Mouse (Mus musculus) embryonic facial prominence, embryonic 11.5 days (tissue): ENCODE data around the gene Det1. TPM values are rescaled to one million over a fixed set of nuclear protein-coding genes. Genes with fewer than 3 reads are reported as not detected.

ENCODE experiments used
- ATAC-seq: fragments of 200-750 bp; cut with Nextera tagmentation; replicated peaks from 2 replicates; pipeline ENCODE4 v1.8.0; 2017; ENCODE audit warnings: low read depth; ENCODE audit not compliant: insufficient number of reproducible peaks, low FRiP score, low TSS enrichment
- DNase-seq: peaks from one replicate; pipeline ENCODE4 v3.0.0-alpha.2; 2015; ENCODE audit warnings: low spot score
- H3K27ac ChIP-seq: fragments of 300-500 bp; sonication (generic); replicated peaks from 2 replicates; pipeline ENCODE4 v1.5.1; 2014; ENCODE audit warnings: mild to moderate bottlenecking, low read depth, low read length, control low read depth
- H3K27me3 ChIP-seq: fragments of 300-500 bp; sonication (generic); 2 replicates; pipeline ENCODE4 v1.6.1; 2014; ENCODE audit warnings: mild to moderate bottlenecking, low read length, moderate library complexity, mixed read lengths; ENCODE audit not compliant: control insufficient read depth, insufficient read depth
- H3K36me3 ChIP-seq: fragments of 300-500 bp; sonication (generic); replicated peaks from 2 replicates; pipeline ENCODE4 v1.6.1; 2014; ENCODE audit warnings: low read depth, mild to moderate bottlenecking, low read length, moderate library complexity, mixed read lengths; ENCODE audit not compliant: control insufficient read depth, insufficient read depth
- H3K4me1 ChIP-seq: fragments of 300-500 bp; sonication (generic); 2 replicates; pipeline ENCODE4 v1.6.1; 2014; ENCODE audit warnings: low read length, mixed read lengths; ENCODE audit not compliant: control insufficient read depth, insufficient read depth
- H3K4me2 ChIP-seq: fragments of 300-500 bp; sonication (generic); 2 replicates; pipeline ENCODE4 v1.6.1; 2014; ENCODE audit warnings: low read depth, mild to moderate bottlenecking, control low read depth, low read length, moderate library complexity
- H3K4me3 ChIP-seq: fragments of 300-500 bp; sonication (generic); 2 replicates; pipeline ENCODE4 v1.5.1; 2014; ENCODE audit warnings: low read depth, low read length, control low read depth
- H3K9ac ChIP-seq: fragments of 300-500 bp; sonication (generic); replicated peaks from 2 replicates; pipeline ENCODE4 v1.6.1; 2014; ENCODE audit warnings: mild to moderate bottlenecking, control low read depth, low read length
- H3K9me3 ChIP-seq: fragments of 300-500 bp; sonication (generic); replicated peaks from 2 replicates; pipeline ENCODE4 v1.6.1; 2016; ENCODE audit warnings: mild to moderate bottlenecking, low read length, inconsistent platforms, mixed read lengths; ENCODE audit not compliant: control insufficient read depth
- WGBS: fragments of 180-500 bp; shearing (Covaris S2); extraction: QIAGEN DNeasy Blood & Tissue Kit; methylation state at CpG from one replicate; pipeline ENCODE4 v1.1.7; 2014; 5-methylcytosine and 5-hydroxymethylcytosine counted together
- polyA plus RNA-seq: library from polyadenylated mRNA; unstranded; fragments of >200 nt; fragmentation: Nextera tagmentation; extraction: Ambion mirVana; gene quantifications from 2 replicates; pipeline ENCODE4 v1.2.1, GENCODE M21; 2014

Gene Det1
- 24.5 and 26.8 TPM in 2 replicates for polyA plus RNA-seq

DNA sequence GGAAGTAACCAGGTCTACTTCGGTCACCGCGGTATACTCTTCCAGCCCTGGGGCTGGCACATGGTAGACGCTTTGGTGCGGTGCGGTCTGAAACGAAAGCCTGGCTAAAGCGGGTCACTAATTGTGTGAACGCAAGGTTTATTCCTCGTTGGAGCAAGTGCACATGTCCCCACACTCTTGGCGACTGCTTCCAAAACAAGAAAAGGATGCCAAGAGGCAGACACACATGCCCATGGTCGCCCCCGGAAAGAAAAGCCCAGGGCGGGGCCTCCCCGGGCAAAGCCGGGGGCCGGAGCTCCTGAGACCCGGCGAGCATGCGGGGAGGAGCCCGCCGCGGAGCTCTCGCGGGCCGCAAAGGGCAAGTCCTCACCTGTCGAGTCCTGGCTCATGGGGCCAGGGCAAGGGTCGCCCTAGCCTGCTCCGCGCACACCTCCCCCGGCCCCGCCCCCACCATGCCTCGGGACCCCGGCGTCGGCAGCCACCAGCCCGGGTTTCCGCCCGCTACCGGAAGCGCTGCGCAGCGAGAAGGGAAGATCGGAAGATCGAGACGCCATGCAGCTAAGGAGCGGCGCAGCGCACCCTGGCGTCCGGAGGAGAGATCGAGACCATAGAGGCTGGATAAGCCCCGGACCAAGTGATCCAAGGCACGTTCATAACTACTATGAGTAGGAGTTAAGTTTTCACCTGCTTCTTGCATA is at the start of gene Det1:
Gene Det1 (minus strand): TSS at position 527 of the 698 bp plus-strand sequence.
- Histone ChIP-seq H3K9ac (peak within 1 kb of the TSS; percentile 93), H3K36me3 (peaks cover 6% of the 10 kb centered on the region), H3K4me1 (no peaks in the 10 kb centered on the region), H3K4me2 (peak within 1 kb of the TSS; percentile 57), H3K9me3 (no peaks in the 10 kb centered on the region), H3K27me3 (no peaks in the 10 kb centered on the region), H3K27ac (0 out of 2 replicates have a peak within 1 kb of the TSS, but pooled peaks have one; percentile 52), H3K4me3 (peak within 1 kb of the TSS; percentile 88)
- ATAC-seq (peak; percentile 87), DNase-seq (peak; percentile 95)
- WGBS: under 1% methylated on average over 51 of the region's 54 CpGs

DNA sequence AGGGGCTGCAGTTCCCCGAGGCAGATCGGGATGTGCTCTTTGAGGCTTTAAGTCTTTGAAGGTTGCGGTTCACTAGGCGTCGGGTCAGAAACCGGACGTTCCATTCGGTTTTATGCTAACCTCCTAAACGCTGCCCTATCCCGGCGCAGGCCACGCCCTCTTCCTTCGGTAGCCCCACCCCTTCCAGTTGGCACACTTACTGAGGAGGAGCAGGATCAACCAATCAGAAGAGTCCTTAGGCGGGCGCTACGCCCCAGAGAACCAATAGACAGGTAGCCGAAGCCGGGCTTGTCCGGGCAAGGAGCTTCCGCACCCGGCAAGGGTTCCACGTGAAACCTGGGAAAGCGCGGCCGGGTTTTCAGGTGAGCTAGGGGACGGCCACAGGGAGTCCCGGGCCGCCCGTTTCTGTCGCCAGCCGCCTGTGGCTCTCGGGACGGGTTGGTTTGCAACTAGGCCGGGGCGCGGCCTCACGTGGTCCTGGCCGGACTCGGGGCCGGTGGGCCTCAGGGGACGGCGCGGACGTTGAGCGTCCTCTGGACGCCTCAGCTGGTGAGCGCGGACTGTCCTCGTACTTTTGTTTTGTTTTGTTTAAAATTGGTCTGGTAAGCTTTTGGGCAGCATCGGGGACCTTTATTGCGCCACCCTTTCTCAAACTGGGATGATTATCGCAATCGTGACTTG is 48.7 kb upstream of the Det1 start, which contains the start of gene Aen:
Gene Aen (plus strand): TSS at position 202 of the 681 bp plus-strand sequence.
- ATAC-seq: peak; percentile 95
- Histone ChIP-seq H3K9ac (peak within 1 kb of the TSS; percentile 71), H3K36me3 (no peaks in the 10 kb centered on the region), H3K4me2 (peak within 1 kb of the TSS; percentile 65), H3K4me3 (peak within 1 kb of the TSS; percentile 84), H3K27me3 (no peaks in the 10 kb centered on the region), H3K27ac (no peak within 1 kb of the TSS), H3K4me1 (no peaks in the 10 kb centered on the region), H3K9me3 (no peaks in the 10 kb centered on the region)
- 1% methylated on average over 52 of the region's 53 CpGs for WGBS
- DNase-seq: peak; percentile 99

DNA sequence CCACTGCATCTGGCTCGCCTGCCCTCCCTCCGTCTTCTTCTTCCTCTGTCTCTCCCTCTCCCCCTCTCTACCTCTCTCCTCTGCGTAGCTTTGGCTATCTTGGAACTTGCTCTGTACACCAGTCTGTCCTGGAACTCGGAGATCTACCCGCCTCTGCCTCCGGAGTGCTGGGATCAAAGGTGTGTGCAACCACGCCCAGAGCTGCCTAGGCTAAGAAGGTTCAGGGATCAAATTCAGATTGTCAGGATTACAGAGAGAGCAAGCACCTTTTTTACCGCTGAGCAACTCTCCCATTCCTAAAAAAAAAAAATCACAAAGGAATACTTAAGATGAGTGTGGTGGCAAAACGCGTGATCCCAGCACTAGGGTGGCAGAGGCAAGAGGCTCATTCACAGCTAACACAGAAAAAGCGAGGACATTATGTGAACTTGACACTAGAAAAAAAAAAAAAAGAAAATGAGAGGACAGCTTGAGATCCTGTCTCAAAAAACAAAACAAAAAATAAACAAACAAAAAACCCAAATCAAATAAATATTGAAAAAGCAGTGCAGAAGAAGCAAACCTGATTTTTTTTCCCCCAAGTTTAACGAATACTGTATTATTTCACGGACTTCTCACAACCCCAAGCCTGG is 48.1 kb upstream of the Det1 start:
- Histone ChIP-seq H3K27ac (no peak overlapping the region), H3K9ac (no peak overlapping the region), H3K27me3 (no peaks in the 10 kb centered on the region), H3K36me3 (no peaks in the 10 kb centered on the region), H3K4me2 (peak overlapping the region; percentile 21; the same call in 1 of the 2 replicates), H3K4me3 (peak overlapping the region; percentile 84), H3K9me3 (no peaks in the 10 kb centered on the region), H3K4me1 (no peaks in the 10 kb centered on the region)
- WGBS: 57% methylated on average over 13 of the region's 13 CpGs
- ATAC-seq (no peak), DNase-seq (no peak)

DNA sequence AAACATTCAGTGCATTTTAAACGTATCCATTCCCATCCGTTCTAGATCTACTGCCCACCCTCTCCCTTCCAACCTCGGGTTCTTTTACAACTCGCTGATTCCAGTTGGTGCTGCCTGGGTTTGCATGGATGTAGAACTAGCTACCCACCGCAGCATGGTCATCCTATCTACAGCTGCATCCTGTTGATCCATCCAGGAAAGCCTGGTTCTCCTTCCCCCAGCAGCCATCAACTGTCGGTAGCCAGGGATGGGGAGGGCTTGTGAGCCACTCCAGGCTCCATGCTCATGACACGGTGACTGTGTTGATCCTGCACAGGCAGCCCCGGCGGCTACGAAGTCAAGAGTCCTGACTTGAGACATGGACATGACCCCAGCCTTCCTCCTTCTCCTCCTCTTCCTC is 46.9 kb upstream of the Det1 start:
- Histone ChIP-seq H3K9ac (no peak overlapping the region), H3K4me1 (no peaks in the 10 kb centered on the region), H3K4me3 (no peak overlapping the region), H3K4me2 (no peak overlapping the region), H3K36me3 (no peaks in the 10 kb centered on the region), H3K27ac (no peak overlapping the region), H3K9me3 (no peaks in the 10 kb centered on the region), H3K27me3 (no peaks in the 10 kb centered on the region)
- DNase-seq: no peak
- 87% methylated on average over 10 of the region's 10 CpGs for WGBS
- ATAC-seq: no peak

GRCm38 (mm10) chr7:78890641-78891040 is 43.6 kb upstream of the Det1 start:
- ATAC-seq (no peak), DNase-seq (peak; percentile 92)
- Histone ChIP-seq H3K27me3 (no peaks in the 10 kb centered on the region), H3K36me3 (no peaks in the 10 kb centered on the region), H3K27ac (no peak overlapping the region), H3K4me2 (no peak overlapping the region), H3K9ac (no peak overlapping the region), H3K4me3 (no peak overlapping the region), H3K4me1 (no peaks in the 10 kb centered on the region), H3K9me3 (no peaks in the 10 kb centered on the region)
- WGBS: 3% methylated on average over 16 of the region's 16 CpGs

DNA sequence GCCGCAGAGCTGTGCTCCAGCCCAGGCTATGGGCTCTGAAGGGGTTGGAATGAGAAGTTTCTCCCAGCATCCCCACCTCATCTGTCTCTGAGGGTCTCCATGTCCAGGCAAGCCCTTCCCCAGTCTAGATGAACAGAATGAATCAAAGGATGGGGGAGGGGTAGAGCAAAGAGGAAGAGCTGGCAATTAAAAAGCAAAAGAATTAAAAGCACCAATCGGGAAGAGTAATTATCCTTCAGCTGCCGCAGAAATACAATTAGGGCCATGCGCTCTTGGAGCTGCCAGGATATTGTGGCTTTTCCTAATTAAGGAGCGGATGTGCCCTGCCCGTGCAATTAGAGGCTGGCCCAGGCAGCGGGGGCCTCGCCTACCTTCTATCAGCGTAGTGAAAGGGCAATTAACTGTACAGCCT is 40.4 kb upstream of the Det1 start:
- Histone ChIP-seq H3K9ac (no peak overlapping the region), H3K27me3 (peaks cover 16% of the 10 kb centered on the region), H3K4me1 (peaks cover 4% of the 10 kb centered on the region; the same call in 1 of the 2 replicates), H3K36me3 (no peaks in the 10 kb centered on the region), H3K27ac (no peak overlapping the region), H3K4me3 (no peak overlapping the region), H3K9me3 (no peaks in the 10 kb centered on the region), H3K4me2 (no peak overlapping the region)
- DNase-seq: peak; percentile 28
- no peak for ATAC-seq
- 31% methylated on average over 9 of the region's 9 CpGs for WGBS

DNA sequence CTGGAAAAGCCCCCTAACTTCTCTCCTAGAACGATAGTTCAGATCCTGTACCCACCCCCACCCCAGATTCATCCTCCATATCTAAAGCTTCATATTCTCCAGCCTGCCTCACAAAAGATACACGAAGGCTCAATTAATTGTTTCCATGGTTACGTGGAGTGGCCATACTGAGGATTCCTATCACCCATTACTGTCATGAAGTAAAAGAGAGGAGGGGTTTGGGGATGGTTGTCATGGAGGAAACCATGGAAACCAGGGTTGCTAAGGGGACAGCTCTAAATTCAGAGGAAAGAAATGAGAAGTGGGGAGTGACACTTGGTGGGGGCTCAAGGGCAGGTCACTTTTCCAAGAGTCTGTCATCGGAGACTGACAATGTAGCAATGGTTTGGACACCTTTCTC is 39.4 kb upstream of the Det1 start:
- 71% methylated on average over 4 of the region's 4 CpGs for WGBS
- peaks cover 17% of the 10 kb centered on the region for H3K27me3 ChIP-seq
- no peaks in the 10 kb centered on the region for H3K36me3 ChIP-seq
- H3K27ac ChIP-seq: no peak overlapping the region
- DNase-seq: no peak
- no peak overlapping the region for H3K4me2 ChIP-seq
- H3K4me1 ChIP-seq: peaks cover 5% of the 10 kb centered on the region; the same call in 1 of the 2 replicates
- no peak for ATAC-seq
- H3K4me3 ChIP-seq: no peak overlapping the region
- H3K9ac ChIP-seq: no peak overlapping the region
- no peaks in the 10 kb centered on the region for H3K9me3 ChIP-seq
